Mouse (Mus musculus): ENCODE results near the gene Rxfp3.

GRCm38 (mm10) chr15:11036535-11037375 is 1.0 kb downstream of the Rxfp3 start:
- TF ChIP-seq CTCF (conservative IDR thresholded peaks at IDR 0.05; ENCODE audit: insufficient read depth, insufficient read length, low read depth, low read length) (no peak), POLR2A (IDR thresholded peaks at IDR 0.05; ENCODE audit: low read depth, low read length) (no peak)
